25 mouse cellular contexts compared by ENCODE assay signal in genomic region chr9:119330186-119330963, GRCm38 (mm10). TPM values are rescaled to one million over a fixed set of nuclear protein-coding genes. Genes with fewer than 3 reads are reported as not detected.
DNase-seq lines count a peak whose midpoint lies in the region; ATAC-seq lines count a peak whose summit lies in the region.
"Had no signal": no experiment of that assay in that cellular context is flagged by ENCODE, and none has a peak within 500 bp of the region (broad histone marks: within the 10 kb centered on the region; RNA-seq: fewer than 3 reads in every experiment).

No protein-coding gene starts in this region.

- H3K27me3 ChIP-seq in stomach, embryonic 16.5 days (ENCODE audit: control insufficient read depth, insufficient read depth, low read length) = no peaks in the 10 kb centered on the region
- H3K27me3 ChIP-seq: embryonic facial prominence, embryonic 12.5 days; intestine, embryonic 15.5 days; megakaryocyte, embryonic 14.5 days; neural tube, embryonic 12.5 days had no signal

- peak; percentile 74 for ATAC-seq in stomach, embryonic 16.5 days (ENCODE audit: insufficient read depth, low FRiP score)
- ATAC-seq: intestine, embryonic 15.5 days; liver, postnatal 0 days had no signal

- peak overlapping the region; percentile 76 for H3K27ac ChIP-seq in stomach, embryonic 16.5 days (ENCODE audit: low read length)
- H3K27ac ChIP-seq: embryonic facial prominence, embryonic 12.5 days; forebrain, embryonic 10.5 days; heart, embryonic 10.5 days; hindbrain, embryonic 14.5 days; intestine, embryonic 15.5 days; neural tube, embryonic 12.5 days had no signal

- 78% methylated on average over 15 of the region's 15 CpGs for WGBS in stomach, embryonic 16.5 days

- H3K9ac ChIP-seq in stomach, embryonic 16.5 days (ENCODE audit: low read length) = no peak overlapping the region
- H3K9ac ChIP-seq: embryonic facial prominence, embryonic 12.5 days; hindbrain, embryonic 14.5 days; intestine, embryonic 15.5 days; liver, postnatal 0 days; neural tube, embryonic 12.5 days had no signal

- intact Hi-C loops in heart, postnatal 25 days (cut with DNase I) = no loop called here

- peak overlapping the region; percentile 10; the same call in 1 of the 2 replicates for H3K4me3 ChIP-seq in stomach, embryonic 16.5 days (replicated peaks; ENCODE audit: low read length)
- H3K4me3 ChIP-seq: embryonic facial prominence, embryonic 12.5 days; forebrain, embryonic 10.5 days; heart, embryonic 10.5 days; intestine, embryonic 15.5 days; megakaryocyte, embryonic 14.5 days; neural tube, embryonic 12.5 days had no signal

- no peaks in the 10 kb centered on the region for H3K36me3 ChIP-seq in stomach, embryonic 16.5 days (ENCODE audit: control insufficient read depth, insufficient read depth, low read length)
- H3K36me3 ChIP-seq: embryonic facial prominence, embryonic 12.5 days; forebrain, embryonic 10.5 days; heart, embryonic 10.5 days; intestine, embryonic 15.5 days; neural tube, embryonic 12.5 days had no signal

- H3K9me3 ChIP-seq in stomach, embryonic 16.5 days (replicated peaks; ENCODE audit: control insufficient read depth, low read length) = no peaks in the 10 kb centered on the region
- H3K9me3 ChIP-seq: embryonic facial prominence, embryonic 12.5 days; forebrain, embryonic 10.5 days; heart, embryonic 10.5 days; intestine, embryonic 15.5 days; neural tube, embryonic 12.5 days had no signal

- no peak overlapping the region for H3K4me2 ChIP-seq in stomach, embryonic 16.5 days (ENCODE audit: low read depth, low read length)
- H3K4me2 ChIP-seq: embryonic facial prominence, embryonic 12.5 days; hindbrain, embryonic 14.5 days; intestine, embryonic 15.5 days; neural tube, embryonic 12.5 days had no signal

- peak; percentile 76 for DNase-seq in adrenal gland, adult 2 months
- DNase-seq in adrenal gland, postnatal 4 days (ENCODE audit: low spot score in 2 of 2) = no peak
- DNase-seq in lung, postnatal 14 days = peak; percentile 24
- DNase-seq in lung, postnatal 10 days = no peak
- peak; percentile 44 to 64 for DNase-seq in adrenal gland, postnatal 36 days
- no peak for DNase-seq in heart, postnatal 25 days (ENCODE audit: low spot score)
- no peak for DNase-seq in natural killer cell, adult 2 months (ENCODE audit: low spot score in 2 of 2)
- DNase-seq: cerebellum, postnatal 14 days; gastrocnemius, postnatal 25 days; liver, postnatal 0 days; right cerebral cortex, postnatal 14 days; thymus, postnatal 25 days had no signal

- H3K4me1 ChIP-seq in stomach, embryonic 16.5 days (ENCODE audit: control insufficient read depth, insufficient read depth, low read length) = peaks cover 5% of the 10 kb centered on the region; the same call in 1 of the 2 replicates
- H3K4me1 ChIP-seq: embryonic facial prominence, embryonic 12.5 days; forebrain, embryonic 10.5 days; neural tube, embryonic 12.5 days had no signal

RNA-seq across cellular contexts. Expression of gene Oxsr1, which starts 8.1 kb away (rescaled TPM):
- 10 to 100 TPM; 32.7 to 33.1 TPM for total RNA-seq in adrenal gland, adult 2 months (2021)
- polyA plus RNA-seq in adrenal gland, adult 2 months (2012; rRNA removed) = 7.2 and 8.2 TPM in 2 replicates
- total RNA-seq in adrenal gland, postnatal 4 days (2021) = 10 to 100 TPM; 36.0 to 39.5 TPM
- total RNA-seq in adrenal gland, postnatal 36 days (2021) = 10 to 100 TPM; 32.1 to 35.7 TPM
- polyA plus RNA-seq in stomach, embryonic 16.5 days (2015; fragmentation: Nextera tagmentation; extraction: Ambion mirVana) = 11.7 TPM in 2 replicates
- total RNA-seq in heart, postnatal 25 days (2021) = 10 to 100 TPM; 43.8 to 44.2 TPM

RNA-seq across cellular contexts. Expression of gene Acaa1a, which starts 9.1 kb away (rescaled TPM):
- total RNA-seq in adrenal gland, adult 2 months (2021) = 100 to 1,000 TPM in 1 of 2 experiments, 10 to 100 TPM in 1; 79.6 to 121 TPM
- 607 and 681 TPM in 2 replicates for polyA plus RNA-seq in adrenal gland, adult 2 months (2012; rRNA removed)
- 100 to 1,000 TPM; 115 to 119 TPM for total RNA-seq in adrenal gland, postnatal 4 days (2021)
- 100 to 1,000 TPM; 104 to 116 TPM for total RNA-seq in adrenal gland, postnatal 36 days (2021)
- 131 and 139 TPM in 2 replicates for polyA plus RNA-seq in stomach, embryonic 16.5 days (2015; fragmentation: Nextera tagmentation; extraction: Ambion mirVana)
- 10 to 100 TPM; 83.0 to 88.6 TPM for total RNA-seq in heart, postnatal 25 days (2021)

RNA-seq across cellular contexts. Expression of gene Myd88, which starts 10.8 kb away (rescaled TPM):
- total RNA-seq in adrenal gland, adult 2 months (2021) = 10 to 100 TPM; 26.9 to 34.5 TPM
- polyA plus RNA-seq in adrenal gland, adult 2 months (2012; rRNA removed) = 18.5 and 19.7 TPM in 2 replicates
- 10 to 100 TPM; 29.4 to 31.3 TPM for total RNA-seq in adrenal gland, postnatal 4 days (2021)
- total RNA-seq in adrenal gland, postnatal 36 days (2021) = 10 to 100 TPM; 25.9 to 36.7 TPM
- 43.2 and 46.7 TPM in 2 replicates for polyA plus RNA-seq in stomach, embryonic 16.5 days (2015; fragmentation: Nextera tagmentation; extraction: Ambion mirVana)
- 10 to 100 TPM; 12.2 to 14.3 TPM for total RNA-seq in heart, postnatal 25 days (2021)

RNA-seq across cellular contexts. Expression of gene Xylb, which starts 26.8 kb away (rescaled TPM):
- total RNA-seq in adrenal gland, adult 2 months (2021) = 1 to 10 TPM; 1.5 to 1.8 TPM
- 1.1 and 1.2 TPM in 2 replicates for polyA plus RNA-seq in adrenal gland, adult 2 months (2012; rRNA removed)
- total RNA-seq in adrenal gland, postnatal 4 days (2021) = 10 to 100 TPM in 1 of 2 experiments, 1 to 10 TPM in 1; 7.3 to 16.5 TPM
- total RNA-seq in adrenal gland, postnatal 36 days (2021) = under 1 TPM; 0.79 to 0.99 TPM
- polyA plus RNA-seq in stomach, embryonic 16.5 days (2015; fragmentation: Nextera tagmentation; extraction: Ambion mirVana) = 7.0 and 8.5 TPM in 2 replicates
- under 1 TPM; 0.16 to 0.42 TPM for total RNA-seq in heart, postnatal 25 days (2021)

RNA-seq across cellular contexts. Expression of gene Slc22a14, which starts 35.0 kb away (rescaled TPM):
- under 1 TPM in 1 of 2 experiments, not detected in 1; 0.12 TPM for total RNA-seq in adrenal gland, adult 2 months (2021)
- not detected in 2 replicates for polyA plus RNA-seq in adrenal gland, adult 2 months (2012; rRNA removed)
- total RNA-seq in adrenal gland, postnatal 4 days (2021) = not detected
- not detected for total RNA-seq in adrenal gland, postnatal 36 days (2021)
- polyA plus RNA-seq in stomach, embryonic 16.5 days (2015; fragmentation: Nextera tagmentation; extraction: Ambion mirVana) = not detected in 2 replicates
- under 1 TPM in 1 of 2 experiments, not detected in 1; 0.17 TPM for total RNA-seq in heart, postnatal 25 days (2021)
- total RNA-seq: gastrocnemius, postnatal 25 days; layer of hippocampus, postnatal 25 days; left cerebral cortex, postnatal 14 days; MEL; midbrain, postnatal 0 days had no signal
- polyA plus RNA-seq: embryonic facial prominence, embryonic 12.5 days; forebrain, embryonic 10.5 days; heart, embryonic 10.5 days; hindbrain, embryonic 14.5 days; kidney, embryonic 14.5 days; liver, postnatal 0 days; midbrain, postnatal 0 days; neural tube, embryonic 12.5 days had no signal

Comparison
In these comparisons a context has a peak if more than half of its experiments do, and no peak if none do; other contexts are left out.
1. DNase-seq: peak in adrenal gland, adult 2 months (single experiment), lung, postnatal 14 days (single experiment) and adrenal gland, postnatal 36 days (2 of 2); none in adrenal gland, postnatal 4 days (0 of 2), lung, postnatal 10 days (single experiment), heart, postnatal 25 days (single experiment) and natural killer cell, adult 2 months (0 of 2).